Mouse (Mus musculus) cerebellum, adult 8-10 months (tissue): ENCODE measurements at regions not wholly inside any gene's neighbourhood (a gene's known extent, or its start where the extent isn't known, plus 50 kb on each side); places are given as distances from the start of the nearest gene placed in this dataset.

Experiments
- DNase-seq: peaks from one replicate; pipeline ENCODE4 v3.0.0; 2022

DNA sequence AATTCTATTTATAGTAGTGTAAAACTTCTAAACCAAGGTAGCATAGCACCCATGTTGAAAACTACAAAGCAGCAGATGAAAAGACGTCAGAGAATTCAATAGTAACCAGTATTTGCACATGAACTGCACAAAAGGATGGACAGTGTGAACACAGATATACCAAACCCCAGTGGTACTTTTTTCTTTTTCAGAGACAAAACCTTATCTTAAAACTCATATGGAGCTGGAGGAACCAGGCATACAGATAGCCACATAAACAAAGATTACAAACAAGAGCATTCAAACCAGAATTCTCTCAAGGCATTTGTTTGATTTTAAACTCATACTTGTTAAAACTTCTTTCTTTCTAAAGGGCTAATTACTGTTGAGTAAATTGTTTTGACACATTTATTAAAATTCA, 72.5 kb upstream of the Nck2 start:
- DNase-seq, result no peak

DNA sequence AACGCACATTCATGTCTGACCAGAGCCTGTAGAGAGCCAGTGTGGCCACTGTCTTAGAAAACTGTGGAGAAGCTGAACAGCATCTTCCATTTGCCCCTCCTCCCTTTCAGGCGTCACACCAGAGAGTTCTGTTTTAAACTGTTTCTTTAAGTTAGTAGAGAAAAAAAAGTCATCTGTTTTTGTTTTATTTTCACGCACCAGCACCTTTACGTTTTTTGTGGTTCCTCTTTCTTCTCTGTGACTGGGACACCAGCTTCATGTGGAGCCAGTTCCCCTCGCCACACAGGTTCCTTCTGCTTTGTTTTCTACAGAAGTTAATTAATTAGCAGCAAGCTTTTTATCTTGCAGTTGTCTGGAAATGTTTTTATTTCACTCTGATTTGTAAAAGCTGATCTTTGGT, 69.4 kb upstream of the Nck2 start:
- no peak for DNase-seq

DNA sequence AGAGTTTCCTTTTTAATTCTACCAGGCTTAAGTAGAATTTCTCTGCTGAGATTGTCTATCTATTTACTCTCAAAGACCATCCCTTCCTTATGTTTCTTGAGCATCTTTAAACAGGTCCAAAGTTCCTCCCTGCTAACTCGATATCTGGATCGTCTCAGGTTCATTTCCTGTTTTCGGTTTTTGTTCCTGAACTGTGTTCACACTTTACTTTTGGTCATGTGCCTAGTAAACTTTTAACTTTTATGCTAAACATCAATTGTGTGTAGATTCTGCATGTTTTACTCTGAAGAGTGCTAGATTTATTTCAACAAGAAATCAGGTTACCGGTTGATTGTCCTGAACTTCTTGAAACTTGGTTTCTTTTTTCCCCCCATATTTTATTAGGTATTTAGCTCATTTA, 68.5 kb upstream of the Nck2 start:
- DNase-seq, result no peak

DNA sequence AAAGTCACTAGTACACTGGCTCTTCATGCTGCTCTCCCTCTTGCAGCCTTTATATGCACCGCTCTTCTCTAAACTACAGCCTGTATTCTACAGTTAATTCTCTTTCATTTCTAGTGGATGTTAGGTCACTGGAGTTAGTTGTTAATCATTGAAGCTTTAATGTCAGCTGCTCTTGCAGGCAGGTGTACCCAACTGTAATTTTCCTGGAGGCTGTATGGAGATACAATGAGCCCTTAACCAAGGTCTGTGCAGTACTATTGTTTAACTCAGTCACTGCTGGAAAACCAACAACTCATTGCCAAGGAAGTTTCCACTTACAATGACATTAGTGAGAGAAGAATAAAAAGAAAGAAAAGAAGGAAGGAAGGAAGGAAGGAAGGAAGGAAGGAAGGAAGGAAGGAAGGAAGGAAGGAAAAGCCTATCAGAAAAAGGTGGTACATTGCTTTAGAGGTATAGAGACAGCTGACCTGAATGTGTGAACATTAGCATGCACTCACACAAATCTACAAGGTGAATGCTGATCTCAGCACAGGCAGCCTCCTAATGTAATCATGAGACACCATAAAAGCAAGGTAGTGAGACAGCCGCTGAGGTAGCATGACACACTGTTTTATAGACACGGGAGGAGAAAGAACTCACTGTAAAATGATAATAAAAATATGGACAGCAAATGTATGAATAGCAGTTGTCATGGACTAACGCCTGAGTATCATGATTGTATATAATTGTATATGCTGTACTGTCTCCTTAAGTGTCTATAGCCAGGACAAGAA, 66.7 kb upstream of the Nck2 start:
- no peak for DNase-seq

- no peak for DNase-seq
Observed at GRCm38 (mm10) chr1:43385008-43385407, 59.4 kb upstream of the Nck2 start.

DNA sequence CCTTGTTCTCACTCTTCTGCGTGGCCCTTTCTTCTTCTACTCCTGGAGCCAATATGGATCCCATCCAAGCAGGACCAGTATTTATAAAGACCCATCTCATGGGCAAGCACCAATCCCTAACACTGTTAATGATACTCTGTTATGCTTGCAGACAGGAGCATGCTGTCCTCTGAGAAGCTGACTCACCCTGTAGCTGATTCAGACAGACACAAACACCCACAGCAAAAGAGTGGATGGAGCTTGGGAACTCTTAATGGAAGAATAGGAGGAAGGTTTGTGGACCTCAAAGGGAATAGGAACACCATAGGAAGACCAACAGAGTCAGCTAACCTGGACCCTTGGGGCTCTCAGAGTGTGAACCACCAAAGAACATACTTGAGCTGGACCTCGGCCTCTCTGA, 50.3 kb upstream of the Nck2 start:
- no peak for DNase-seq
